In the genomic region with DNA sequence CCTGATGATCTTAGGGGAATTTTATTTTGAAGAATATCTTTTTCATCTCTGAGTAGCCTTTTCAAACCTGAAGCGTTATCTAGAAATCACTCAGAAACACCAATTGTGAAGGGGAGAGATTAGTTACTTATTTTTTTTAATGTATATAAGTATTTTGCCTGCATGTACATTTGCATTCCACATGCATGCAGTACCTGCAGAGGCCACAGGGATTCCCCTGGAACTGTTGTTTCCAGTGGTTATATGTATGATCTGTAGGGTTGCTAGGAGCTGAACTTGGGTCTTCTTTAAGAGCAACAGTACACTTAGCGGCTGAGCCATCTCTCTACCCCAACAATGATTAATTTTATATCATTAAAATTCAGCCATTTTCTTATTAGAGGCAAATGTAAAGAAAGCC, we compare ENCODE assay signal across 10 mouse cellular contexts. TPM values are rescaled to one million over a fixed set of nuclear protein-coding genes. Genes with fewer than 3 reads are reported as not detected.
DNase-seq lines count a peak whose midpoint lies in the region; ATAC-seq lines count a peak whose summit lies in the region.
"Had no signal": no experiment of that assay in that cellular context is flagged by ENCODE, and none has a peak within 500 bp of the region (broad histone marks: within the 10 kb centered on the region; RNA-seq: fewer than 3 reads in every experiment).

No protein-coding gene starts in this region.

- H3K36me3 ChIP-seq in hindbrain, embryonic 14.5 days (replicated peaks; ENCODE audit: control insufficient read depth, insufficient read depth), result peaks cover 74% of the 10 kb centered on the region
- peaks cover 40% of the 10 kb centered on the region for H3K36me3 ChIP-seq in hindbrain, embryonic 16.5 days (ENCODE audit: control insufficient read depth, insufficient read depth, low read length)
- peaks cover 82% of the 10 kb centered on the region for H3K36me3 ChIP-seq in embryonic facial prominence, embryonic 14.5 days (ENCODE audit: control insufficient read depth, insufficient read depth, low read length)

- H3K4me2 ChIP-seq in hindbrain, embryonic 14.5 days (replicated peaks), result no peak overlapping the region
- no peak overlapping the region for H3K4me2 ChIP-seq in hindbrain, embryonic 16.5 days (ENCODE audit: low read length)
- no peak overlapping the region for H3K4me2 ChIP-seq in embryonic facial prominence, embryonic 14.5 days (ENCODE audit: low read depth, low read length)

- ATAC-seq in hindbrain, embryonic 14.5 days (ENCODE audit: low FRiP score), result no peak
- ATAC-seq in hindbrain, embryonic 16.5 days, result no peak
- ATAC-seq in embryonic facial prominence, embryonic 14.5 days (ENCODE audit: low read depth), result no peak

- DNase-seq in hindbrain, embryonic 14.5 days (ENCODE audit: low spot score), result peak; percentile 38
- peak; percentile 22 for DNase-seq in right cerebral cortex, postnatal 4 days
- no peak for DNase-seq in right cerebral cortex, adult 18-20 months
- peak; percentile 41 for DNase-seq in embryonic facial prominence, embryonic 14.5 days (ENCODE audit: low spot score)
- peak; percentile 38 to 40 for DNase-seq in thymus, postnatal 36 days
- DNase-seq in layer of hippocampus, postnatal 14 days (ENCODE audit: low spot score in 2 of 2), result no peak
- no peak for DNase-seq in adrenal gland, postnatal 25 days
- DNase-seq: kidney, adult 8-10 months had no signal

- H3K27ac ChIP-seq in hindbrain, embryonic 14.5 days, result no peak overlapping the region
- H3K27ac ChIP-seq in hindbrain, embryonic 16.5 days (ENCODE audit: low read depth, low read length), result no peak overlapping the region
- no peak overlapping the region for H3K27ac ChIP-seq in embryonic facial prominence, embryonic 14.5 days (replicated peaks; ENCODE audit: low read depth, low read length)

- no peaks in the 10 kb centered on the region for H3K27me3 ChIP-seq in hindbrain, embryonic 14.5 days (ENCODE audit: control insufficient read depth, insufficient read depth, low read length)
- no peaks in the 10 kb centered on the region for H3K27me3 ChIP-seq in hindbrain, embryonic 16.5 days (replicated peaks; ENCODE audit: control insufficient read depth, insufficient read depth, low read length)
- no peaks in the 10 kb centered on the region for H3K27me3 ChIP-seq in embryonic facial prominence, embryonic 14.5 days (replicated peaks; ENCODE audit: control insufficient read depth, insufficient read depth, low read length)
- H3K27me3 ChIP-seq: megakaryocyte, embryonic 14.5 days had no signal

- no peaks in the 10 kb centered on the region for H3K9me3 ChIP-seq in hindbrain, embryonic 14.5 days (ENCODE audit: control insufficient read depth, low read length)
- no peaks in the 10 kb centered on the region for H3K9me3 ChIP-seq in hindbrain, embryonic 16.5 days (ENCODE audit: control insufficient read depth, low read length)
- H3K9me3 ChIP-seq in embryonic facial prominence, embryonic 14.5 days (ENCODE audit: control insufficient read depth, low read length), result no peaks in the 10 kb centered on the region
- H3K9me3 ChIP-seq: megakaryocyte, embryonic 14.5 days had no signal

- no peak overlapping the region for H3K4me3 ChIP-seq in hindbrain, embryonic 14.5 days (replicated peaks; ENCODE audit: low read length)
- no peak overlapping the region for H3K4me3 ChIP-seq in hindbrain, embryonic 16.5 days (ENCODE audit: low read length)
- H3K4me3 ChIP-seq in embryonic facial prominence, embryonic 14.5 days (ENCODE audit: low read depth, low read length), result no peak overlapping the region
- H3K4me3 ChIP-seq: megakaryocyte, embryonic 14.5 days had no signal

- no peak overlapping the region for H3K9ac ChIP-seq in hindbrain, embryonic 14.5 days
- no peak overlapping the region for H3K9ac ChIP-seq in hindbrain, embryonic 16.5 days (ENCODE audit: low read depth, low read length)
- H3K9ac ChIP-seq in embryonic facial prominence, embryonic 14.5 days (ENCODE audit: low read depth, low read length), result no peak overlapping the region

- 84% methylated on average over 2 of the region's 2 CpGs for WGBS in hindbrain, embryonic 14.5 days
- 79% methylated on average over 2 of the region's 2 CpGs for WGBS in hindbrain, embryonic 16.5 days
- WGBS in embryonic facial prominence, embryonic 14.5 days, result 91% methylated on average over 2 of the region's 2 CpGs

- H3K4me1 ChIP-seq in hindbrain, embryonic 14.5 days (replicated peaks; ENCODE audit: control insufficient read depth, insufficient read depth, low read length), result no peaks in the 10 kb centered on the region
- H3K4me1 ChIP-seq in hindbrain, embryonic 16.5 days (ENCODE audit: control insufficient read depth, insufficient read depth, low read depth, low read length), result no peaks in the 10 kb centered on the region
- no peaks in the 10 kb centered on the region for H3K4me1 ChIP-seq in embryonic facial prominence, embryonic 14.5 days (ENCODE audit: control insufficient read depth, insufficient read depth, low read length)

RNA-seq across cellular contexts. Expression of a gene that starts 9.7 kb away (rescaled TPM):
- polyA plus RNA-seq in hindbrain, embryonic 14.5 days (2014; fragmentation: Nextera tagmentation; extraction: Ambion mirVana), result 24.8 and 25.6 TPM in 2 replicates
- 21.5 and 23.1 TPM in 2 replicates for polyA plus RNA-seq in hindbrain, embryonic 16.5 days (2015; fragmentation: Nextera tagmentation; extraction: Ambion mirVana)
- 32.0 and 38.7 TPM in 2 replicates for polyA plus RNA-seq in embryonic facial prominence, embryonic 14.5 days (2014; fragmentation: Nextera tagmentation; extraction: Ambion mirVana)
- total RNA-seq in layer of hippocampus, postnatal 14 days (2021), result 10 to 100 TPM; 46.0 to 50.8 TPM
- total RNA-seq in adrenal gland, postnatal 25 days (2021), result 39.2 and 48.2 TPM in 2 replicates

RNA-seq across cellular contexts. Expression of a gene that starts 21.7 kb away (rescaled TPM):
- 105 and 107 TPM in 2 replicates for polyA plus RNA-seq in hindbrain, embryonic 14.5 days (2014; fragmentation: Nextera tagmentation; extraction: Ambion mirVana)
- polyA plus RNA-seq in hindbrain, embryonic 16.5 days (2015; fragmentation: Nextera tagmentation; extraction: Ambion mirVana), result 97.4 and 108 TPM in 2 replicates
- polyA plus RNA-seq in embryonic facial prominence, embryonic 14.5 days (2014; fragmentation: Nextera tagmentation; extraction: Ambion mirVana), result 57.7 and 59.8 TPM in 2 replicates
- total RNA-seq in layer of hippocampus, postnatal 14 days (2021), result 10 to 100 TPM; 48.7 TPM
- 37.4 and 37.7 TPM in 2 replicates for total RNA-seq in adrenal gland, postnatal 25 days (2021)

RNA-seq across cellular contexts. Expression of a gene that starts 44.8 kb away (rescaled TPM):
- polyA plus RNA-seq in hindbrain, embryonic 14.5 days (2014; fragmentation: Nextera tagmentation; extraction: Ambion mirVana), result 18.3 and 25.3 TPM in 2 replicates
- 40.9 and 42.3 TPM in 2 replicates for polyA plus RNA-seq in hindbrain, embryonic 16.5 days (2015; fragmentation: Nextera tagmentation; extraction: Ambion mirVana)
- 9.3 and 10.3 TPM in 2 replicates for polyA plus RNA-seq in embryonic facial prominence, embryonic 14.5 days (2014; fragmentation: Nextera tagmentation; extraction: Ambion mirVana)
- 10 to 100 TPM; 22.5 to 22.8 TPM for total RNA-seq in layer of hippocampus, postnatal 14 days (2021)
- total RNA-seq in adrenal gland, postnatal 25 days (2021), result 16.4 and 19.7 TPM in 2 replicates

RNA-seq across cellular contexts. Expression of a gene that starts 48.4 kb away (rescaled TPM):
- 96.0 and 101 TPM in 2 replicates for polyA plus RNA-seq in hindbrain, embryonic 14.5 days (2014; fragmentation: Nextera tagmentation; extraction: Ambion mirVana)
- 65.5 and 73.6 TPM in 2 replicates for polyA plus RNA-seq in hindbrain, embryonic 16.5 days (2015; fragmentation: Nextera tagmentation; extraction: Ambion mirVana)
- polyA plus RNA-seq in embryonic facial prominence, embryonic 14.5 days (2014; fragmentation: Nextera tagmentation; extraction: Ambion mirVana), result 57.5 and 60.8 TPM in 2 replicates
- total RNA-seq in layer of hippocampus, postnatal 14 days (2021), result 10 to 100 TPM; 79.5 to 82.6 TPM
- total RNA-seq in adrenal gland, postnatal 25 days (2021), result 59.9 and 65.1 TPM in 2 replicates

Comparison
In these comparisons a context has a peak if more than half of its experiments do, and no peak if none do; other contexts are left out.
1. DNase-seq: peak in hindbrain, embryonic 14.5 days (single experiment), right cerebral cortex, postnatal 4 days (single experiment), embryonic facial prominence, embryonic 14.5 days (single experiment) and thymus, postnatal 36 days (2 of 2); none in right cerebral cortex, adult 18-20 months (single experiment), layer of hippocampus, postnatal 14 days (0 of 2) and adrenal gland, postnatal 25 days (single experiment).